ENCODE assay signal across 23 mouse cellular contexts in the genomic region with DNA sequence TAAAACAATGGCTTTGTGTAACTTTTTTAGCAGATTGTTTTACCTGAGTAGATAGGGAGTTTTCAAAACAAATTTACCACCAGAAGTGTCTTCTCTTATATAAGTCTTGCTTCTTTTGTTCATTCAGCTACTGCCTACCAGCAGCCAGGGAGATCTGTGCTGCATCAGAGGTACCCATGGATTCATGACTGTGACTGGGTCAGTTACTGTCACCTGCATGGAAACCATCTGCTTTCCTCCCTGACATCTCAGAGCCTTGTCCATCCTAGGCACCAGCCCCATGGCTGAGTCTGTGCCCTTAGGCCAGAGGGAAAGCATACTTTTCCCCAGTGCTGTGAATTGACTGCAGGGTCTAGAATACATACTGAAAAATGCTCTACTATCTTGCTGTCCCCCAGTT. TPM values are rescaled to one million over a fixed set of nuclear protein-coding genes. Genes with fewer than 3 reads are reported as not detected.
A peak's percentile ranks its signal among the peaks of the same experiment; 100 is the strongest.
DNase-seq lines count a peak whose midpoint lies in the region; ATAC-seq and TF ChIP-seq lines count a peak whose summit lies in the region.
"Had no signal": no experiment of that assay in that cellular context is flagged by ENCODE, and none has a peak within 500 bp of the region (broad histone marks: within the 10 kb centered on the region; RNA-seq: fewer than 3 reads in every experiment).

No protein-coding gene starts in this region.

- peaks cover 3% of the 10 kb centered on the region; the same call in 1 of the 2 replicates for H3K36me3 ChIP-seq in hindbrain, embryonic 16.5 days (ENCODE audit: control insufficient read depth, insufficient read depth, low read length)

- no peak overlapping the region for H3K4me3 ChIP-seq in left cerebral cortex, adult 2 months
- H3K4me3 ChIP-seq in hindbrain, embryonic 16.5 days (ENCODE audit: low read length): no peak overlapping the region
- H3K4me3 ChIP-seq: embryonic facial prominence, embryonic 10.5 days; heart, embryonic 10.5 days; heart, embryonic 15.5 days; hindbrain, embryonic 10.5 days had no signal

- no peak overlapping the region for H3K9ac ChIP-seq in hindbrain, embryonic 16.5 days (ENCODE audit: low read depth, low read length)
- H3K9ac ChIP-seq: heart, embryonic 15.5 days; hindbrain, embryonic 14.5 days had no signal

- no peak for ATAC-seq in hindbrain, embryonic 16.5 days
- ATAC-seq: activated CD4-positive, CD25-positive, alpha-beta regulatory T cell, adult 4 months; forebrain, embryonic 14.5 days; inflammation-experienced regulatory T-cells, adult 6 months; intestine, postnatal 0 days; Patski had no signal

- no peaks in the 10 kb centered on the region for H3K9me3 ChIP-seq in hindbrain, embryonic 16.5 days (ENCODE audit: control insufficient read depth, low read length)
- H3K9me3 ChIP-seq: embryonic facial prominence, embryonic 10.5 days; heart, embryonic 10.5 days; heart, embryonic 15.5 days; hindbrain, embryonic 10.5 days had no signal

- peak overlapping the region; percentile 32; the same call in 1 of the 2 replicates for H3K27ac ChIP-seq in left cerebral cortex, adult 2 months
- no peak overlapping the region for H3K27ac ChIP-seq in hindbrain, embryonic 16.5 days (ENCODE audit: low read depth, low read length)
- H3K27ac ChIP-seq: embryonic facial prominence, embryonic 10.5 days; heart, embryonic 10.5 days; heart, embryonic 15.5 days; hindbrain, embryonic 10.5 days; hindbrain, embryonic 14.5 days had no signal

- no peak overlapping the region for H3K4me2 ChIP-seq in hindbrain, embryonic 16.5 days (ENCODE audit: low read length)
- H3K4me2 ChIP-seq: heart, embryonic 15.5 days; hindbrain, embryonic 14.5 days had no signal

- TF ChIP-seq CTCF in left cerebral cortex, adult 2 months (IDR thresholded peaks at IDR 0.05): no peak

- intact Hi-C loops in left cerebral cortex, adult 2 months (cut with DNase I): no loop called here
- intact Hi-C loops in left cerebral cortex, postnatal 25 days (cut with DNase I): no loop called here
- intact Hi-C loops in heart, postnatal 25 days (cut with DNase I): no loop called here

- no peak for DNase-seq in left cerebral cortex, adult 2 months (ENCODE audit: extremely low spot score in 1 of 2, low spot score in 2 of 2)
- DNase-seq in left cerebral cortex, postnatal 25 days (ENCODE audit: low spot score in 2 of 2): no peak
- DNase-seq in cerebellum, adult 11-12 months: peak; percentile 61
- peak; percentile 68 for DNase-seq in cerebellum, adult 9-10 months
- DNase-seq in cerebellum, postnatal 36 days: peak; percentile 39 to 40
- no peak for DNase-seq in heart, postnatal 25 days (ENCODE audit: low spot score)
- DNase-seq: adrenal gland, postnatal 25 days; gastrocnemius, postnatal 10 days; heart, adult 18-20 months; heart, postnatal 14 days; kidney, adult 8-10 months had no signal

- no peaks in the 10 kb centered on the region for H3K27me3 ChIP-seq in hindbrain, embryonic 16.5 days (replicated peaks; ENCODE audit: control insufficient read depth, insufficient read depth, low read length)
- H3K27me3 ChIP-seq: CH12.LX; heart, embryonic 15.5 days; Patski had no signal

- no peaks in the 10 kb centered on the region for H3K4me1 ChIP-seq in hindbrain, embryonic 16.5 days (ENCODE audit: control insufficient read depth, insufficient read depth, low read depth, low read length)
- H3K4me1 ChIP-seq: heart, embryonic 10.5 days; heart, embryonic 15.5 days had no signal

RNA-seq across cellular contexts. Expression of gene Phf20, which starts 35.1 kb away (rescaled TPM):
- total RNA-seq in left cerebral cortex, adult 2 months (2021): 10 to 100 TPM; 82.7 to 85.6 TPM
- total RNA-seq in left cerebral cortex, postnatal 25 days (2021): 10 to 100 TPM; 68.3 to 76.5 TPM
- polyA plus RNA-seq in hindbrain, embryonic 16.5 days (2015; fragmentation: Nextera tagmentation; extraction: Ambion mirVana): 111 and 117 TPM in 2 replicates
- total RNA-seq in heart, postnatal 25 days (2021): 10 to 100 TPM; 14.9 to 15.2 TPM

RNA-seq across cellular contexts. Expression of gene Rbm39, which starts 51.3 kb away (rescaled TPM):
- total RNA-seq in left cerebral cortex, adult 2 months (2021): 100 to 1,000 TPM; 286 to 301 TPM
- total RNA-seq in left cerebral cortex, postnatal 25 days (2021): 100 to 1,000 TPM; 279 to 290 TPM
- polyA plus RNA-seq in hindbrain, embryonic 16.5 days (2015; fragmentation: Nextera tagmentation; extraction: Ambion mirVana): 369 and 377 TPM in 2 replicates
- total RNA-seq in heart, postnatal 25 days (2021): 100 to 1,000 TPM; 140 to 164 TPM

Comparison
In these comparisons a context has a peak if more than half of its experiments do, and no peak if none do; other contexts are left out.
1. DNase-seq: peak in cerebellum, adult 11-12 months (single experiment), cerebellum, adult 9-10 months (single experiment) and cerebellum, postnatal 36 days (2 of 2); none in left cerebral cortex, adult 2 months (0 of 2), left cerebral cortex, postnatal 25 days (0 of 2) and heart, postnatal 25 days (single experiment).
2. RNA of gene Phf20, which starts 35.1 kb away (total RNA-seq): 82.7 to 85.6 TPM in left cerebral cortex, adult 2 months and 68.3 to 76.5 TPM in left cerebral cortex, postnatal 25 days; 14.9 to 15.2 TPM in heart, postnatal 25 days; every median in the first group is over 4 times any median in the second.